Mouse (Mus musculus) testis, adult 2 months (tissue): Measurements from ENCODE around the gene Abi1. TPM values are rescaled to one million over a fixed set of nuclear protein-coding genes. Genes with fewer than 3 reads are reported as not detected.

ENCODE experiments used
- H3K27ac ChIP-seq: fragments of 200-500 bp; 2 replicates; pipeline ENCODE4 v1.5.1; 2012; ENCODE audit warnings: low read depth, low read length; ENCODE audit not compliant: control insufficient read depth, insufficient read depth
- H3K27me3 ChIP-seq: fragments of 200-500 bp; 2 replicates; pipeline ENCODE4 v1.6.1; 2012; ENCODE audit warnings: mild to moderate bottlenecking, low read length, moderate library complexity; ENCODE audit not compliant: control insufficient read depth, insufficient read depth
- H3K36me3 ChIP-seq: fragments of 200-500 bp; 2 replicates; pipeline ENCODE4 v1.6.1; 2012; ENCODE audit warnings: mild to moderate bottlenecking, low read length; ENCODE audit not compliant: control insufficient read depth, insufficient read depth
- H3K4me1 ChIP-seq: fragments of 200-500 bp; 2 replicates; pipeline ENCODE4 v1.6.1; 2012; ENCODE audit warnings: low read length; ENCODE audit not compliant: control insufficient read depth, insufficient read depth
- H3K4me3 ChIP-seq: fragments of 200-500 bp; 2 replicates; pipeline ENCODE4 v1.5.1; 2012; ENCODE audit warnings: low read depth, mild to moderate bottlenecking, low read length, moderate library complexity, mixed read lengths; ENCODE audit not compliant: control insufficient read depth
- CTCF ChIP-seq: fragments of 200-500 bp; IDR thresholded peaks from 2 replicates; pipeline ENCODE4 v1.5.1; 2012; ENCODE audit warnings: low read depth, mild to moderate bottlenecking, inconsistent platforms, low read length, moderate library complexity; ENCODE audit not compliant: control insufficient read depth, insufficient read depth, insufficient replicate concordance
- POLR2A ChIP-seq: fragments of 200-500 bp; IDR thresholded peaks from 2 replicates; pipeline ENCODE4 v1.6.1; 2012; ENCODE audit warnings: low read depth, mild to moderate bottlenecking, inconsistent platforms, low read length, moderate library complexity; ENCODE audit not compliant: control insufficient read depth
- polyA plus RNA-seq: library from polyadenylated mRNA; depleted of rRNA; stranded (reverse); fragments of >200 nt; gene quantifications from 2 replicates; pipeline ENCODE4 v1.2.3, GENCODE M21; 2012

Abi1 gene
- polyA plus RNA-seq, 1 experiment: 29.1 TPM

- Histone ChIP-seq H3K27me3 (no peaks in the 10 kb centered on the region), H3K4me1 (peaks cover 2% of the 10 kb centered on the region; the same call in 1 of the 2 replicates), H3K36me3 (no peaks in the 10 kb centered on the region), H3K27ac (no peak overlapping the region), H3K4me3 (no peak overlapping the region)
- TF ChIP-seq CTCF: no peak
- no peak for TF ChIP-seq POLR2A
Observed at GRCm38 (mm10) chr2:23002637-23003036, 37.4 kb downstream of the Abi1 start.

- H3K27ac ChIP-seq: no peak overlapping the region
- H3K4me3 ChIP-seq: no peak overlapping the region
- no peak for TF ChIP-seq CTCF
- no peak for TF ChIP-seq POLR2A
- H3K27me3 ChIP-seq: no peaks in the 10 kb centered on the region
- H3K36me3 ChIP-seq: no peaks in the 10 kb centered on the region
- no peaks in the 10 kb centered on the region for H3K4me1 ChIP-seq
Observed at GRCm38 (mm10) chr2:22999620-23000019, 40.4 kb downstream of the Abi1 start.

- TF ChIP-seq CTCF (no peak), POLR2A (no peak)
- H3K36me3 ChIP-seq: no peaks in the 10 kb centered on the region
- H3K4me1 ChIP-seq: no peaks in the 10 kb centered on the region
- no peaks in the 10 kb centered on the region for H3K27me3 ChIP-seq
- no peak overlapping the region for H3K27ac ChIP-seq
- no peak overlapping the region for H3K4me3 ChIP-seq
Observed at GRCm38 (mm10) chr2:22998804-22999203, 41.2 kb downstream of the Abi1 start.

- Histone ChIP-seq H3K27ac (no peak overlapping the region), H3K36me3 (no peaks in the 10 kb centered on the region), H3K27me3 (no peaks in the 10 kb centered on the region), H3K4me3 (no peak overlapping the region), H3K4me1 (no peaks in the 10 kb centered on the region)
- TF ChIP-seq CTCF: no peak
- no peak for TF ChIP-seq POLR2A
Observed at GRCm38 (mm10) chr2:22998015-22998414, 42.0 kb downstream of the Abi1 start.

- no peak overlapping the region for H3K4me3 ChIP-seq
- no peaks in the 10 kb centered on the region; the same call in none of the 2 replicates for H3K36me3 ChIP-seq
- no peaks in the 10 kb centered on the region for H3K4me1 ChIP-seq
- no peak overlapping the region for H3K27ac ChIP-seq
- no peaks in the 10 kb centered on the region for H3K27me3 ChIP-seq
- TF ChIP-seq CTCF (no peak), POLR2A (no peak)
Observed at GRCm38 (mm10) chr2:22996071-22996470, 44.0 kb downstream of the Abi1 start.

- Histone ChIP-seq H3K36me3 (no peaks in the 10 kb centered on the region), H3K27me3 (no peaks in the 10 kb centered on the region)
- TF ChIP-seq POLR2A (no peak), CTCF (no peak)
Observed at GRCm38 (mm10) chr2:22985973-22986657, 53.9 kb downstream of the Abi1 start.

GRCm38 (mm10) chr2:22977387-22977973 is 62.6 kb downstream of the Abi1 start:
- H3K4me1 ChIP-seq: no peaks in the 10 kb centered on the region
- no peaks in the 10 kb centered on the region for H3K27me3 ChIP-seq
- H3K4me3 ChIP-seq: no peak overlapping the region
- TF ChIP-seq POLR2A (no peak), CTCF (no peak)
- no peaks in the 10 kb centered on the region for H3K36me3 ChIP-seq
- H3K27ac ChIP-seq: no peak overlapping the region

More at GRCm38 (mm10) chr2:22985973-22986657, 53.9 kb downstream of the Abi1 start:
- H3K4me1 ChIP-seq: no peaks in the 10 kb centered on the region; the same call in 1 of the 2 replicates
- no peak overlapping the region for H3K4me3 ChIP-seq
- H3K27ac ChIP-seq: no peak overlapping the region
